Mouse (Mus musculus) megakaryocyte, embryonic 14.5 days (primary cell): Measurements from ENCODE around the gene Gm9945. TPM values are rescaled to one million over a fixed set of nuclear protein-coding genes. Genes with fewer than 3 reads are reported as not detected.
A peak's percentile ranks its signal among the peaks of the same experiment; 100 is the strongest.

Experiments
- H3K27me3 ChIP-seq: replicated peaks from 2 replicates; pipeline ENCODE3; 2012; ENCODE audit warnings: inconsistent platforms
- H3K36me3 ChIP-seq: replicated peaks from 2 replicates; pipeline ENCODE3; 2012; ENCODE audit warnings: low read length, inconsistent platforms, mixed read lengths
- H3K4me1 ChIP-seq: 2 replicates; pipeline ENCODE4 v1.6.1; 2012; ENCODE audit warnings: inconsistent platforms
- H3K4me3 ChIP-seq: replicated peaks from 2 replicates; pipeline ENCODE3; 2012; ENCODE audit warnings: moderate library complexity, mild to moderate bottlenecking, inconsistent platforms
- H3K9me3 ChIP-seq: 2 replicates; pipeline ENCODE4 v1.6.1; 2012; ENCODE audit warnings: inconsistent platforms
- FLI1 ChIP-seq: IDR thresholded peaks from 2 replicates; pipeline ENCODE4 v1.6.1; 2012; ENCODE audit warnings: low read length, inconsistent platforms, mixed read lengths
- GATA1 ChIP-seq: IDR thresholded peaks from 3 replicates; pipeline ENCODE4 v1.6.1; 2012; ENCODE audit warnings: mixed read lengths, low read length, inconsistent platforms, borderline replicate concordance
- polyA plus RNA-seq: library from polyadenylated mRNA; stranded (reverse); fragments of >175 nt; gene quantifications from 2 replicates; pipeline ENCODE4 v1.2.3, GENCODE M21; 2012; ENCODE audit warnings: low replicate concordance; ENCODE audit not compliant: insufficient read depth

Gm9945 gene
- polyA plus RNA-seq, result not detected in 2 replicates

DNA sequence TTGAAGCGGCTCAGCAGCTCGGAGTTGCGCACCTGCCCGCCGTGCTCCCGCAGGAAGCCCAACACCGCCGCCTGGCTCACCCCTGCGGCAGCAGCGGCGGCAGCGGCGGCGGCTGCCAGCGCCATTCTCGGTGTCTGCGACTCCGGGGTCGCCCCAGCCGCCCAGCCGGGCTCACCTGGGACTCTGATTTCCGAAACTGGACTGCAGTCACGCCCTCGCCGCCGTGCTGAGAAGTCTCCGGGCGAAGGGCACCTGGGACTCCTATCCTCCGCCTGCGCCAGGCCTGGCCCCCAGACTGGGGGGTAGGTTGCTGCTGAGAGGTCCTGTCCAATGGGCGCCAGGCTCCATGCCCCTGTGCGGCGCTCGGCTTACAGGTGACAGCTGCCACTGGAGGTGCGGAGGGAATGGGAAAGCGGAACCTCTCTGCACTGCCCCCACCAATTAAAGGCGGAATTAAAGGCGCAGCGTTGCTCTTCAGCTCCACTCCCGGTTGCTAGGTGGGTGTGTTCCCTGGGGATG is at the start of gene Gm9945, which contains the start of gene Sowaha:
Gm9945 (plus strand) TSS at position 384 of the 519 bp plus-strand sequence.
Sowaha (minus strand) TSS at position 492 of the 519 bp plus-strand sequence.
- peaks cover 62% of the 10 kb centered on the region for H3K27me3 ChIP-seq
- H3K4me1 ChIP-seq, result peaks cover 49% of the 10 kb centered on the region
- H3K4me3 ChIP-seq, result peak within 1 kb of the TSS; percentile 89
- peaks cover 13% of the 10 kb centered on the region for H3K9me3 ChIP-seq
- H3K36me3 ChIP-seq, result no peaks in the 10 kb centered on the region
- TF ChIP-seq GATA1 (no peak), FLI1 (no peak)

GRCm38 (mm10) chr11:53430300-53430669 is 49.7 kb upstream of the Gm9945 start:
- peak overlapping the region; percentile 98 for H3K4me3 ChIP-seq
- TF ChIP-seq GATA1, result no peak
- TF ChIP-seq FLI1, result no peak
- peaks cover 30% of the 10 kb centered on the region for H3K36me3 ChIP-seq
- no peaks in the 10 kb centered on the region for H3K9me3 ChIP-seq
- peaks cover 61% of the 10 kb centered on the region for H3K4me1 ChIP-seq
- H3K27me3 ChIP-seq, result no peaks in the 10 kb centered on the region

DNA sequence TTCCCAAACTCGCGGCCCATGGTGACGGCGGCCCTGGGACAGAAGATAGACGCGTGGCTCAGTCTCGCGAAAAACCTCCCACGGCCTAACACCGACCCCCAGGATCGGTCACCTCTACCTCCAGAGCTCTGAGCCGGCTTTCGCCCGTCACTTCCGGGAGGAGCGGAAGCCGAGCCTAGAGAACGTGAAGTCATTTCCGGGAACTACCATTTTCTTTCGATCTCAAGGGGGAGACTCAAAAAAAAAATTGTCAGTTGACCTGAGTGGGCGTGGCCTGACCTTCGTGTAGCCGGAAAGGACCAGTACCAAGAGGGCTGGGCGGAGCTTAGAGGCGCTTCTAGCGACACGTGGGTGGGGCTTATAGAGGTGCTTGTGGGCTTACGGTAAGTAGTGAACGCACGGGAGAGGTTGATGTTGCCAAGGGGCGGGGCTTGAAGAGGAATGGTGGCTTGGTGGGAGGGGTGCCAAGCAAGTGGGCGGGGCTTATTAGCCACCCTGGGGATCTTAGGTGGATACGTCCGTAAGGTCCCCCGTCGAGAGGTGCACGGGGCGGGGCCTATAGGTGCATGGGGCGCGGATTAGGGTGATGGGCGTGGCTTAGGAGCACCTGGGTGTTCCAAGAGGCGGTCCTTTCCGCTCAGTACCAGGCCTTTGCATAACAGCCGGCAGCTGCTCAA is 49.2 kb upstream of the Gm9945 start, which contains the start of the genes Uqcrq and Gdf9:
Uqcrq (minus strand) TSS at position 162 of the 677 bp plus-strand sequence.
Gdf9 (plus strand) TSS at position 354 of the 677 bp plus-strand sequence.
- no peaks in the 10 kb centered on the region for H3K9me3 ChIP-seq
- no peaks in the 10 kb centered on the region for H3K27me3 ChIP-seq
- H3K4me1 ChIP-seq, result peaks cover 61% of the 10 kb centered on the region
- H3K36me3 ChIP-seq, result peaks cover 25% of the 10 kb centered on the region
- TF ChIP-seq GATA1 (no peak), FLI1 (0 out of 2 replicates have a peak, but pooled peaks have one; percentile 32)
- H3K4me3 ChIP-seq, result peak within 1 kb of the TSS; percentile 98

- Histone ChIP-seq H3K9me3 (no peaks in the 10 kb centered on the region), H3K36me3 (peaks cover 20% of the 10 kb centered on the region), H3K27me3 (no peaks in the 10 kb centered on the region), H3K4me3 (peak overlapping the region; percentile 98), H3K4me1 (peaks cover 64% of the 10 kb centered on the region)
- TF ChIP-seq FLI1 (no peak), GATA1 (no peak)
Observed at GRCm38 (mm10) chr11:53431347-53432056, 48.5 kb upstream of the Gm9945 start.

DNA sequence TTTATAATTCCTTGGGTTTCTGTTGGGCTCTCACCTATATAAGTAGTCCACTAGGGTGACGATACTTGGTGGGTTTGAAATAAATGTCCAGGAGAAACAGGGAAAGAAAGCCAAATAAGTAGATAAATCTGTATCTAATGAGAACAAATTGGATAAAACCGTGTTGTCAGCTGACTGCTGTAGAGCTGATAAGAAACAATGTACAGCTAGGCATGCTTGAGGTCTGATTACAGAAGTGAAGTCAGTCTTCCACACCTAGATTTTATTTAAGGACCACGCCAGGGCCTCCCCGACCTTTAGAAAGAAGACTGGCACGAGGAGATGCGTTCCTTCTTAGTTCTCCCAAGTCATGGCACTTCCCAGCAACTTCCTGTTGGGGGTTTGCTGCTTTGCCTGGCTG is 46.9 kb upstream of the Gm9945 start:
- Histone ChIP-seq H3K36me3 (peaks cover 11% of the 10 kb centered on the region), H3K4me1 (peaks cover 73% of the 10 kb centered on the region), H3K4me3 (peak overlapping the region; percentile 62), H3K9me3 (no peaks in the 10 kb centered on the region), H3K27me3 (peaks cover 7% of the 10 kb centered on the region)
- TF ChIP-seq FLI1 (no peak), GATA1 (no peak)

DNA sequence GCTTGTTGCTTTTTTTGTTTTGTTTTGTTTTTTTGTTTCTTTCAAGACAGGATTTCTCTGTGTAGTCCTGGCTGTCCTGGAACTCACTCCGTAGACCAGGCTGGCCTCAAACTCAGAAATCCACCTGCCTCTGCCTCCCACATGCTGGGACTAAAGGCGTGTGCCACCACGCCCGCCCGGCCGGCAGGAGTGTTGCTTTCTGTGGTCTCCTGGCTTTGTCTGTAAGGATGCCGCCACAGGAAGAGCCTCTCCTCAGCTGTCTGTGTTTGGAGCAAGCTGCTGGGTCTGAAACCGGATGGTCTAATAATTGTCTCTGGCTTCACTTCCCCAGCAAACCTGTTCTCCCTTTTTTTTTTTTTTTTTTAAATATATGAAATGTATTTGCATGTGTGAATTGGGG is 44.5 kb upstream of the Gm9945 start:
- Histone ChIP-seq H3K9me3 (no peaks in the 10 kb centered on the region), H3K4me3 (no peak overlapping the region), H3K27me3 (peaks cover 18% of the 10 kb centered on the region), H3K4me1 (peaks cover 63% of the 10 kb centered on the region), H3K36me3 (no peaks in the 10 kb centered on the region)
- no peak for TF ChIP-seq GATA1
- no peak for TF ChIP-seq FLI1

DNA sequence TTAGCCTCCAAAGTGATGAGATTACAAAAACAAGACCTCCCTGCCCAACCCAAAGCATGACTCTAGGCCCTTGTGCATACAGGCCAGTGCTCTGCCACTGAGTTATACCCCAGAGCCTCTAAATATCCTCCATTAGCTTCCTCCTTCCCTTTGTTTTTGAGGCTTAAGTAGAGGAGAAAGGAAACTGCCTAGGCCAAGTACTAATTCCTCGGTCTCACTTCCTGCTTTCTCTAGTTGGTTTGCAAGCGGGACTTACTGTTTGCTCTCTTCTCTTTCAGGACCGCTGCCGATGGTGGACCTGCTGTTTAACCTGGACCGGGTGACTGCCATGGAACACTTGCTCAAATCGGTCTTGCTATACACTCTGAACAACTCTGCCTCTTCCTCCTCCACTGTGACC is 43.6 kb upstream of the Gm9945 start:
- no peaks in the 10 kb centered on the region for H3K9me3 ChIP-seq
- TF ChIP-seq GATA1, result no peak
- no peak for TF ChIP-seq FLI1
- peaks cover 18% of the 10 kb centered on the region for H3K27me3 ChIP-seq

DNA sequence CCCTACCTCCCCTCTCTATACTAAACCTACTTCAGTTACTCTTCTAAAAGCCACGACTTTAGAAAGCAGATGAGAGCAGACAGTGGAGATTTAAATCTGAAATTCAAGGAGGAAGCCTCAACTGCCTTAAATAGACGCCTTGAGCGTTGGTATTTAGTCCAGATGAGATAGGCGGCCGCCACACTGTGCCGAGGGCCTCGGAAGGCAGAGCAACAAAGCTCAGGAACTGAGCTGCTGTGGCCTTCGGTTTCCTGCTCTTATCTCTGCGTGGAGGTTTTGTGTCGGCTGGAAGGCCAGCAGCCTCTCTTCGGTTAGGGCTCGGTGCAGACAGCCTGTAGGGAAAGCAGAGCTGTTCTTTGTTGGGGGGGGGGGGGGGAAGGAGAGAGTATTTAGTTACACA is 38.0 kb upstream of the Gm9945 start:
- Histone ChIP-seq H3K4me1 (peaks cover 51% of the 10 kb centered on the region), H3K36me3 (no peaks in the 10 kb centered on the region), H3K4me3 (peak overlapping the region; percentile 64), H3K9me3 (no peaks in the 10 kb centered on the region), H3K27me3 (peaks cover 27% of the 10 kb centered on the region)
- TF ChIP-seq FLI1 (no peak), GATA1 (no peak; the same call in 2 of the 3 replicates)

More for the DNA sequence above, 43.6 kb upstream of the Gm9945 start:
- Histone ChIP-seq H3K4me3 (no peak overlapping the region), H3K36me3 (no peaks in the 10 kb centered on the region), H3K4me1 (peaks cover 68% of the 10 kb centered on the region)

- Histone ChIP-seq H3K36me3 (no peaks in the 10 kb centered on the region), H3K27me3 (peaks cover 20% of the 10 kb centered on the region), H3K4me1 (peaks cover 49% of the 10 kb centered on the region), H3K9me3 (no peaks in the 10 kb centered on the region), H3K4me3 (no peak overlapping the region)
- TF ChIP-seq GATA1, result no peak
- TF ChIP-seq FLI1, result no peak
Observed at GRCm38 (mm10) chr11:53443861-53444260, 36.1 kb upstream of the Gm9945 start.

GRCm38 (mm10) chr11:53445562-53445961 is 34.4 kb upstream of the Gm9945 start:
- Histone ChIP-seq H3K9me3 (no peaks in the 10 kb centered on the region), H3K27me3 (peaks cover 21% of the 10 kb centered on the region), H3K4me1 (peaks cover 55% of the 10 kb centered on the region), H3K36me3 (no peaks in the 10 kb centered on the region), H3K4me3 (peak overlapping the region; percentile 1)
- TF ChIP-seq FLI1 (no peak), GATA1 (no peak)
